Mouse (Mus musculus) ES-E14 (cell line): ENCODE measurements around the gene Olfr412. TPM values are rescaled to one million over a fixed set of nuclear protein-coding genes. Genes with fewer than 3 reads are reported as not detected.

Source experiments
- DNase-seq: peaks from one replicate; pipeline ENCODE4 v3.0.0-alpha.2; 2013; ENCODE audit warnings: low read depth, low spot score
- H3K27ac ChIP-seq: 2 replicates; pipeline ENCODE4 v1.5.1; 2012; ENCODE audit warnings: low read depth, mild to moderate bottlenecking, low read length, moderate library complexity, mixed read lengths; ENCODE audit not compliant: poor library complexity, insufficient read depth, severe bottlenecking
- H3K36me3 ChIP-seq: 2 replicates; pipeline ENCODE4 v1.6.1; 2012; ENCODE audit warnings: mild to moderate bottlenecking, low read length, moderate library complexity, mixed read lengths; ENCODE audit not compliant: control insufficient read depth, poor library complexity, insufficient read depth, severe bottlenecking
- H3K4me1 ChIP-seq, 2 experiments: fragments of 150-350 bp in 1 of 2; sonication (generic) in 1 of 2; 2 replicates each; pipeline ENCODE4 v1.6.1; 2012; ENCODE audit warnings: low read length in 2 of 2, mild to moderate bottlenecking in 1 of 2, mixed read lengths in 1 of 2; ENCODE audit not compliant: control insufficient read depth in 2 of 2, insufficient read depth in 2 of 2, poor library complexity in 1 of 2
- H3K4me3 ChIP-seq, 2 experiments: fragments of 150-350 bp in 1 of 2; sonication (generic) in 1 of 2; 2 replicates each; pipeline ENCODE4 v1.5.1; 2012; ENCODE audit warnings: low read length in 2 of 2, low read depth in 1 of 2, mild to moderate bottlenecking in 1 of 2, mixed read lengths in 1 of 2; ENCODE audit not compliant: insufficient read depth in 1 of 2, poor library complexity in 1 of 2, severe bottlenecking in 1 of 2
- H3K9ac ChIP-seq: 2 replicates; pipeline ENCODE4 v1.6.1; 2012; ENCODE audit warnings: low read depth, mild to moderate bottlenecking, low read length, mixed read lengths; ENCODE audit not compliant: poor library complexity, insufficient read depth, severe bottlenecking
- H3K9me3 ChIP-seq: fragments of 150-350 bp; sonication (generic); 2 replicates; pipeline ENCODE4 v1.6.1; 2012; ENCODE audit warnings: low read depth, mild to moderate bottlenecking, low read length; ENCODE audit not compliant: control insufficient read depth, insufficient read depth
- CHD2 ChIP-seq: IDR thresholded peaks from 2 replicates; pipeline ENCODE4 v1.6.1; 2014; ENCODE audit warnings: mild to moderate bottlenecking, low read depth, low read length, inconsistent platforms
- HCFC1 ChIP-seq: IDR thresholded peaks from 2 replicates; pipeline ENCODE4 v1.6.1; 2012; ENCODE audit warnings: low read length, inconsistent platforms, borderline replicate concordance; ENCODE audit not compliant: insufficient read depth
- MAFK ChIP-seq: IDR thresholded peaks from 2 replicates; pipeline ENCODE4 v1.6.1; 2014; ENCODE audit warnings: mild to moderate bottlenecking, low read depth, low read length, inconsistent platforms; ENCODE audit not compliant: insufficient read depth
- ZC3H11A ChIP-seq: IDR thresholded peaks from 2 replicates; pipeline ENCODE4 v1.6.1; 2012; ENCODE audit warnings: low read depth, mild to moderate bottlenecking, inconsistent platforms, low read length, borderline replicate concordance
- ZNF384 ChIP-seq: IDR thresholded peaks from 2 replicates; pipeline ENCODE4 v1.6.1; 2012; ENCODE audit warnings: low read depth, low read length, inconsistent platforms
- in situ Hi-C, 2 experiments: fragments of 600-800 bp; cut with MboI; formaldehyde crosslinking; loops; one replicate each; pipeline ENCODE4 v1.15.1; 2025; ENCODE audit warnings: low sequenced_read_pairs in 2 of 2, inconsistent platforms in 1 of 2; ENCODE audit not compliant: unreplicated experiment in 2 of 2
- total RNA-seq: library from RNA; depleted of rRNA; stranded (reverse); fragments of 300-350 nt; gene quantifications from 2 replicates; pipeline ENCODE4 v1.2.3, GENCODE M21; 2012

Gene Olfr412
- total RNA-seq, 1 experiment, result not detected

GRCm38 (mm10) chr11:74402126-74402525 is 40.3 kb downstream of the Olfr412 start:
- no peak overlapping the region for H3K4me3 ChIP-seq
- no peaks in the 10 kb centered on the region for H3K4me1 ChIP-seq
- no peak for DNase-seq
- no peaks in the 10 kb centered on the region for H3K9me3 ChIP-seq
- no peak overlapping the region for H3K9ac ChIP-seq
- H3K27ac ChIP-seq, result no peak overlapping the region
- TF ChIP-seq HCFC1 (no peak), ZC3H11A (peak; percentile 65; the same call in 1 of the 2 replicates), ZNF384 (no peak), MAFK (no peak), CHD2 (no peak)
- in situ Hi-C loops, result no loop called here
- no peaks in the 10 kb centered on the region for H3K36me3 ChIP-seq

GRCm38 (mm10) chr11:74404216-74404615 is 42.3 kb downstream of the Olfr412 start:
- H3K4me3 ChIP-seq, result no peak overlapping the region
- no peak overlapping the region for H3K27ac ChIP-seq
- in situ Hi-C loops, result no loop called here
- H3K4me1 ChIP-seq, result no peaks in the 10 kb centered on the region
- H3K9ac ChIP-seq, result no peak overlapping the region
- DNase-seq, result no peak
- TF ChIP-seq CHD2 (no peak), ZNF384 (no peak), MAFK (no peak), HCFC1 (no peak), ZC3H11A (no peak)
- H3K36me3 ChIP-seq, result no peaks in the 10 kb centered on the region
- H3K9me3 ChIP-seq, result no peaks in the 10 kb centered on the region

GRCm38 (mm10) chr11:74405201-74405600 is 43.3 kb downstream of the Olfr412 start:
- Histone ChIP-seq H3K4me1 (no peaks in the 10 kb centered on the region), H3K9ac (no peak overlapping the region), H3K4me3 (no peak overlapping the region), H3K36me3 (no peaks in the 10 kb centered on the region), H3K27ac (no peak overlapping the region), H3K9me3 (no peaks in the 10 kb centered on the region)
- in situ Hi-C loops, result no loop called here
- TF ChIP-seq ZC3H11A, result no peak
- TF ChIP-seq CHD2, result no peak
- no peak for TF ChIP-seq HCFC1
- no peak for TF ChIP-seq MAFK
- no peak for TF ChIP-seq ZNF384
- no peak for DNase-seq

GRCm38 (mm10) chr11:74408587-74409446 is 46.9 kb downstream of the Olfr412 start:
- H3K4me1 ChIP-seq, result no peaks in the 10 kb centered on the region
- no peak overlapping the region for H3K9ac ChIP-seq
- H3K36me3 ChIP-seq, result no peaks in the 10 kb centered on the region
- TF ChIP-seq ZC3H11A (no peak), ZNF384 (no peak), HCFC1 (no peak), MAFK (no peak), CHD2 (no peak)
- no peak overlapping the region for H3K27ac ChIP-seq
- no peaks in the 10 kb centered on the region for H3K9me3 ChIP-seq
- DNase-seq, result no peak
- in situ Hi-C loops, result no loop called here
- H3K4me3 ChIP-seq, result no peak overlapping the region
